Mouse (Mus musculus) lung, postnatal 10 days (tissue): ENCODE measurements at regions not wholly inside any gene's neighbourhood (a gene's known extent, or its start where the extent isn't known, plus 50 kb on each side); places are given as distances from the start of the nearest gene placed in this dataset.

Source experiments
- DNase-seq: peaks from one replicate; pipeline ENCODE4 v3.0.0; 2021

DNA sequence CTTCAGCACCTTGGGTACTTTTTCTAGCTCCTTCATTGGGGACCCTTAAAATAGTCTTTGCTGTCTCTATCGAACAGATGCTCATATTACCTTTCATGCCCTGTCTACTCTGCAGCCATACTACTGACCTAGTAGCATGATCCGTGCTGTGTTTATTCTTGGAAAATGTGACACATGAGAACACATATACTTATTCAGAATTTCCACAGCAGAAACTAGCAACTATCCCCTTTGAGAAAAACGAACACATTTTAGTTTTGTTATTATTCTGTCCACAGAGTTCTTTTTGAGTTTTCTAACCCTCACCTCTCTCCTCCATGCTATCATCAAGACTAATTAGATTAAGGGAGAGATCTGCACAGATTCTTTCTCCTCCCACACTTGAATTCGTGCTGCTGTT is 341.6 kb upstream of the Actbl2 start:
- DNase-seq: no peak

DNA sequence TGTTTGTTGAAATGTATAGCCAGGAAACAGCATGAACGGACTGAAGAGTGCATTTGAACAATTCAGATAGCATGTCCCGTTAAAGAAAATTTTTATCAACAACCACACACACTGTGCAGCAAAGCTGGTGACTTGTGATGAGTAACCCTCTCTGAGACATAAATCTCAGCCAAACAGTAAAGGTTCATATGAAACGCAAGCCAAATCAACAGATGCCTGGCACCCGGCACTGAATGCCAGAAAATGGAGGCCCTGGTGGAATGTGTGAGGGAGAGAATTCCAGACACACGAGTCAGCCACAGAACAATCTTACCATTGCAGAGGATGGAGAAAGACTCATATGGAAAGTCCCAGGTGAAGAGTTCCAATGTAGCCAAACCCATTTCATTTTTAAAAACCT is 341.1 kb upstream of the Actbl2 start:
- peak; percentile 5 for DNase-seq

DNA sequence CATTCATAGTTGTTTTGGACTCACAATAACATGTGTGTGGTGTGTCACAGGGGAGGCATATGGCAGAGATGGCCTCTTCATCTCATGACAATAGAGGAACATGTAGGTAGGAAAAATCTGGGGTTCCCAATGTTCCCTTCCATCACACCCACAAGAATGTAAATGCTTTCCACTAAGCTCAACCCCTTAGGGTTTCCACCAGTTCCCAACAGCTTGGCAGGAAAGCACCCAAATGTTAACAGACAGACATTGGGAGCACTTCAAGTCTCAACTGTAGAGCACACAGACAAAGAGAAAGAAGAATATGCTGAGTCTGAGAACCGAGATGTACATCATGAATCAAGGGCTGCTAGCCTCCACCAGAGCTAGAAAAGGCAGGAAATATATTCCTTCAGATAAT is 339.7 kb upstream of the Actbl2 start:
- DNase-seq: no peak

DNA sequence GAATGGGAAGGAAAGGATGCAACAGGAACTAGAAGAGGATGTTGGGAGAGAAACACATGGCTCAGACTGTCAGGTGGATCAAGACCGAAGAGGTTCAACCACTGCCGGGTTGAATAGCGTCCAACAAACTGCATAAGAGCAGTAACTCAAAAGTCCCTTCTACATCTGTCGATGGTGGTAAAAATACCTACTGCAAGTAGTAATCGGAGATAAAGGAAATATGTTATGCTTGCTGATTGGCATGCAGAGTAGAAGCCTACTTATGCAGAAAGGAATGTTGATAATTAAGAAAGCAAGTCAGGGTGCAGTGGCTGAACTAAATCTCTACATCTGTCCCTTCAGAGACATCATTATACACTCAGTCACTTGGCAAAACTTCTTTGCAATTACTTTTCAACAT is 330.9 kb upstream of the Actbl2 start:
- no peak for DNase-seq

DNA sequence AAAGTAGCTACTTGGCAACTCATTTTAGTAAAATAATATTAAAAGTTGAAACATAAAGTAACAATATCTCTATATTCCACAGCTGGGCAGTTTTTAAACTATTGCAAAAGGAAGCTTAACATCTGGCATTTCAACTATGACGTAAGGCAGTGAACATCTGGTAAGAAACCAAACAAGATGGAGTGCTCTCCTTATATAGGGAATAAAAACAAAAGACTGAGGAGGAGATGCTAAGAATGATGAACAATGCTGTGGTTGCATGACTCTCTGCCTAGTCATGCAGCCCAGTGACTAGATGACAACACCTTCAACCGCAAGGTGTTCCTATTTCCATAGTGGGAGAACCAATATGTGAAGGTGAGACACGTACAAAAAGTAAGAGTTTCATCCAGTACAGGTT is 329.9 kb upstream of the Actbl2 start:
- DNase-seq: no peak

DNA sequence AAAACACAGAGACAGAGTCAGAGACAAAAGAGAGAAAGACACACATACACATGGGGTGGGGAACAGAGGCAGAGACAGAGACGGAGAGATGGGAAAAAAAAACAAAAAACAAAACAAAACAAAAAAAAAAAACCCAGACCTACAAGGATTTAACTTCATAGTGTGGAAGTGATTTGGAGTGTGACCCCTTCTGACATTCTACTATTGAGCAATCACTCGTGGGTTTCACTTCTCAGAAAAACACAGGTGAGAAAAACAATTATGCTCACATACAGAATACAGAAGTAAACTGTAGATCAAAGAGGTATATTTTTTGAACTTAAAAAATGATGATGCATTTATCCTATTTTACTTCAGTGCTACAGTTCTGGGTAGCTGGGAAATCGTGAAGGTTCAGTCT is 326.7 kb upstream of the Actbl2 start:
- no peak for DNase-seq

DNA sequence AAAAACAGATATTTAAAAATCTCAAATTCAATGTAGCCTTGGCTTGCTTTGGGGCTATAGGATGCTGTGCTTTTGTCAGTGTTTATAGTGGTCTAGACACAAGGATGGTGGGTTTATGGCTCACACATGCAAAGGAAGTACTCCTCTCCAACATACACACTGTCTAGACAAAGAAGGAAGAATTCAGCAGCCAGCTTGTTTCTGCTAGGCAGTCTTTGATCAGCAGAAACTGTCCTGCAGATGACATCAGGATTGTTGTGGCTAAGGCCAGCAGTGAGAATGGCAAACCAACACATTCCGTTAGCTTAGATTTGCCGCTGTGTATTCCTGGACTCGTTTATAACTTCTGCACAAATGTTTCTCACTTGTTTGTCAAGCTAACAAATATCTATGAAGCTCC is 325.9 kb upstream of the Actbl2 start:
- DNase-seq: peak; percentile 14

DNA sequence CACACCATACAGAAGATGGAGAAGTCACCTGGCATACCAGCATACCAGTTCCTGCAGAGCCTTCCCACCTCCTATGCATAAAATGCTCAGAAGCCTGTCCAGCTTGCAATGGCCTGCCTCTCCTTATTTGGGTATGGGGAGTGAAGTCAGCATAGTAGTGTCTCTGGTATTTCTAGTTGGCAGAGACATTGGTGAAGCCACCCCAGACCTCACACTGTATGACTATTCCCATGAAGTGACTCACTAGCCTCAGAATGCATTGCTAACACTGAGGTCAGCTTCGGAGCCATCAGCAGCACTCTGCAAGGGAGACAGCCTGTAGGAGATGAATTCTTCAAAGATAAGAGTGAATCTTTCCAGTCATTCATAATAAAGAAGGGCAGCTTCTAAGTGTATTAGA is 325.2 kb upstream of the Actbl2 start:
- peak; percentile 62 for DNase-seq

DNA sequence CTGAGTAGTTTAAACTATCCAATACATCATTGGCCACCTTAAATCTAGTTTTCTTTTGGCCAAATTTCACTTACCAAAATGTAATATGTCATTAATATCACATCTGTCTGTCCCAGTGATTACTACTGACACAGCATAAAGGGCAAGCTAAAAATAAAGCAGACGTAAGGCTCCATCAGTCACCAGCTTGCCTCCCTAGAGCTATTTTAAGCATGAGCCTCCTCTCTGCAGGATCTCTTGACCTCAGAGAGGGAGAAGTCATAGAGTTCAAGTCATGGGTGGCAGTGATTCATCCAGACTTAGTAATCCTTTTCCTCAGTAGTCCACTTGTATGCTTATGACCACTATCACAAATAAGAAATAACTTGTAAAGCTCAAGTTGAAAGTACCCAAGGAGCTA is 313.2 kb upstream of the Actbl2 start:
- DNase-seq: no peak

DNA sequence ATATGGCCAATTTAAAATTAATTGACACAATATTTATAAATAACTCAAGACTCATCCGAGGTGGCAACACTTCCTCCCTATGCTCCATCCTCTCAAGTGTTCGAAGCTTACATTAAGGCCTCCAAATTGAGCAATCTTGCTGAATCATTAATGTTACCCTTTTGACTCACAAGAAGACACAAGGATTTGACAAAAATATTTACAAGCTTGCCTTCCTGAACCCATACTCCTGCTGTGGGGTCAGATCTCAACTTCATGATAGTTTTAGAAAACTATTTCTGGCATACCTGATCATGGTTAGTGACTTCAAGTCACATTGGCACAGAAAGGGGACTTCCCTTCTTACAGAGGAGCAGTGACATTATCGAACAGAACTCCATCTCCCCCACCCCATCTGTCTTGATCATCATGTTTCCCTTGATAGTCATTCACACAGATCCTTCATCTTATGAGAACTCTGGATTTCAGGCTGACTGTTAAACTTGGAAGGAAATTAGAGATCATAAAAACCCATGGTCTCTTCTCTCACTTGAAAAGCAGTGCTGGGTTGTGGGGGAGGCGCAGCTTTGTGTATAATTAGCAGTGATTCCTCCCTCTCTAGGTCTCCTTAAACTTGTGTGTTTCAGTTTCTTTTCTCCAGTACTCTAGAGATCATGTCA is 311.7 kb upstream of the Actbl2 start:
- DNase-seq: no peak

DNA sequence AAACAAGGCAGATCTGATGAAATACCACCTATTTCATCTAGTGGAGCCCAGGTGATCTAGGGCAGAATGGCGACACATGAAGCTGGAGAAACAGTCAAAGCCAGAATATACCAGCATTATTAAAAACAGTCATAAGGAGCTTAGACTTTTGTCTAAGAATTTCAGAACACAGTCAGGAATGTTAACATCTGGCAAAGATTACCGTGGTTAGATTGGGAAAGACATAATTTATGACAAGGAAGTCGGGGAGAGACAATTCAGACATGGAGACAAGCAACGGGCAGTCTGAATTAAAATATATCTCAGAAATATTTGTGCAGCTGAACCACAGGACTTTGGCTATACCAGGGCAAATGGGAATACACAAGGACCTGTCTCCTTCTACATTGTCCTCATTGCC is 310.8 kb upstream of the Actbl2 start:
- no peak for DNase-seq

DNA sequence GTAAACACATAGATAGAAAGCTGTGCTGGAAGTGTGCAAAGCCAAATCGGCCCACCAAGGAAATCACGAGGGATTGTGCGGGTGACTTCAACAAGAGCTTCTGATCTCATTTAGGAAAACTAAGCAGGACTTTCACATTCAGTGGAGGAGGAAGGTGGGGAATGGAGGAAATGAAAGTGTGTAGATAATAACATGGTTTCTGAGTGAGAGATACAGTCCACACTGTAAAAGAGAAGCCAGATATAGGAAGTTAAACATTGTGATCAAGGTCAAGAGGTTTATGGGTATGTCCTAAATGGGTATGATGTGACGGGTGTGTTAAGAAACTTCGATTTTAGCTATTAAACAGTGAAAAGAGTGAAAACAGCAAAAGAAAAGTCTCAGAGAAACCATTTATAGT is 310.1 kb upstream of the Actbl2 start:
- no peak for DNase-seq

DNA sequence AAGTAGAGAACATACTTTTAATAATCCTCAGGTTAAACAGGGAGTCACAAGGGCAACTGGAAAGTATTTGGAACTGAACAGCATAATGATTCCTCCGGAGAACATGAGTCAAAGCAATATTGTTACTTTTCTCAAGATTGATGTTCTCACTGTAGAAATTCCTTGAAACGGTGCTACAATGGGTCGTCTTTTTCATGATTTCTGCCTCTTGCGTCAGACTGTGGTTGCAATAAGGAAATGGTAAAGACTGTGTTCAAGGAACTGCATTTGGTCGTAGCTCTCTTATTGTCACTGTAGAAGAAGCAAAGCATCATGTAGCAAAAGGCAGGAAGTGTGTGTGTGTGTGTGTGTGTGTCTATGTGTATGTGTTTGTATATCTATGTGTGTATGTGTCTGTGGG is 294.6 kb upstream of the Actbl2 start:
- DNase-seq: no peak

DNA sequence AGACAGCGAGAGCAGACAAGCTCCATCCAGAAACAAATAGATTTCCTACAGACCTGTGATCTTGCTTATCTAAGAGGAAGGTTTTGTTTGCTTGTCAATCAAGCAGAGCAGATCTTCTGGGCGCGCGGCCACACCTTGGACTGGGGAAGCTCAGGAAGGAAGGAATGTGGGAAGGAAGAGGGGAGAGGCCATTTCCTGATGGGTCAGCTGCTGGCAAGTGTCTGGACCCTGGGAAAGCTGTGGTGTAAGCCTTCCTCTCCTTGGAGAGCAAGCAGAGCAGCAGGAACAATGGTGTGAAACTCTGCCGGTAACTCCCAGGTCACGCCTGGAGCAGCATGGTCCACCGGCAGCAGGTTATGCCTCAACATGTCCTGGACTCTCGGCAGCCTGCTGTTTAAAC is 287.7 kb upstream of the Actbl2 start:
- DNase-seq: peak; percentile 73

DNA sequence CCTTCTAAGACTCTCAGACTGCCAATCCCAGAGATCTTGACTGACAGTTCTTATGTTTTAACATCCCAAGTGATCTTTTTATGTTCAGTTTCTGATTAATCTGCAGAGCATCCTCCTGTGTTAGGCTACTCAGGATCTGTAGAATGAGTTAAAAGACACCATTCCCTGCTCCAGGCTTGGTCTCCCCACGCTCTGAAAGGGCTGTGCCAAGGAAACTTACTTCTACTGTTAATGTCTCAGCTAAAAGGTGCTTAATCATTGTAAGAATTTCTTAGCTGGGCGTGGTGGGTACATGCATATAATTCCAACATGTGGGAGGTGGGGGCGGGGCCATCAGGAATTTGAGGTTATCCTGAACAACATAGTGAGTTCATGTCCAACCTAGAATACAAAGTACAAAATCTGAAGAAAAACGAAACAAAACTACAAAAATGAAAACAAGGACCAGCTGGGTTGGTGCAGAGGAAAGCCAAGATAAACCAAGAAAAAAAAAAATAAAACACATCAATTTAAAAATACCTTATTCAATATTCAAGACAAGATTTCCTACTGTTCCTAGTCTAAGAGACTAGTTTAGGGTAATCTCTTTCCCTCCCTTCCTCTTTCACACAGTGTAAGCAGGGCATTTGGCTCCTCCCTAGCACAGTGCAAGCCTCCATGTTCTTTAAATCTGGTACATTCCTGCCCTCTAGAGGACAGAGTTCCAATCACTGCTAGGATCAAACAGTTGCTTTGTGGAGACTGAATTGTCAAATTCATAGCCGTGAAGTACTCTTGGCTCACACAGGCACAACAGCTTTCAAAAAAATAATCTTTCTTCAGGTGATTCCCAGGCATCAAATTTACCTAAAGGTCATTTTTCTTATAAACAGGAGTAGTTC is 286.9 kb upstream of the Actbl2 start:
- peak; percentile 89 for DNase-seq

DNA sequence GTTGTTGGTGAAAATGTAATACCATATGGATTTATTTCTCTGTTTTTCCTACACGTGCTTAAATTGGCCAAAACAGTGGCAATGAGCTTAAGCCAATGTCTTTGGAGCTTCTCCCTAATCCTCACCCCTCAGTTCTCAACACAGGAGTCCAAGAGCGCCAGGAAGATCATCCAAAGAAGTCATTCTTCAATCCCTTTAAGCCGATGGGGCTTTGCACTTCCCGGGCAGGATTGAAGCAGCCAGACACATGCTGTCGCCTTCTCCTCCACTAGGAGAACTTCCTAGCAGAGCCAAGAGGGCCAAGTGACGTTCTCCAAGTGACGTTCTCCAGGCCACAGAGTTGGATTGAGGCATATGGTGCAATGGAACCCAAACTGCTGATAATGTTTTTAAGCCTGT is 286.3 kb upstream of the Actbl2 start:
- DNase-seq: peak; percentile 53

DNA sequence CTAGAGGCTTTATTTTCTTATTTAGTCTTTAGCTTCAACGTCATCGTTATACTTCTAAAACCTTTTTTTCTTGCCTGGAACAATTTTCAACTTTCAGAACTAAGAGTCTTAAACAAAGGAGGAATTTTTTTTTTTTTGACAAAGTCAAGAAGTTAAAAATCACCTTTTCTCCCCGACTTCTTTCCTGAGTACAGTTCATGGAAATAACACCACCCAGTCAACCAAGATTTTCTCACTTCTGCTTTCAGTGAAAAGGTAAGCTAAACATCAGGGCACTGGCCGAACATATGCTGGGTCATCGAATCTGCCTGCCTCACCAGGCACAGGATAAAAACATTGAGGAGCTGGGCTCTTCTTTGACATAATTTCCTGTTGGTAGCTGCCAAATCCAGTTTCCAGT is 277.4 kb upstream of the Actbl2 start:
- no peak for DNase-seq

DNA sequence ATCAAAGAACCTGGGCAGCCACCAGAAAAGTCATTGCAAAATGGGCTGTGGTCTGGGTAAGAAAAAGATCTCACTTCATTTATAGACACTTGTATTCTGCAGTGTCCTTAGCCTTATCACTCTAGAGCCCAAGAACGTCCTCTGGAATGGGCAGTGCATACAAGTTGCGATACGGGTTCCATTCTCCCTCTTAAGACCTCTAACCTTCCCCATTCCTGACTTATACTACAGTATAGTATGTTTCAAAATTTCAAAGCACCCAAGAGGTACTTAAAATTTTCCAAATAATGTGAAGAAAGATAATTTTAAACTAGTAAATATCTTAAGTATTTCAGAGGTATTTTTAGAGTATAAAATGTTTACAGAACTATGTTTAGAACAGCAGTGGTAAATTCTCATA is 276.8 kb upstream of the Actbl2 start:
- no peak for DNase-seq

DNA sequence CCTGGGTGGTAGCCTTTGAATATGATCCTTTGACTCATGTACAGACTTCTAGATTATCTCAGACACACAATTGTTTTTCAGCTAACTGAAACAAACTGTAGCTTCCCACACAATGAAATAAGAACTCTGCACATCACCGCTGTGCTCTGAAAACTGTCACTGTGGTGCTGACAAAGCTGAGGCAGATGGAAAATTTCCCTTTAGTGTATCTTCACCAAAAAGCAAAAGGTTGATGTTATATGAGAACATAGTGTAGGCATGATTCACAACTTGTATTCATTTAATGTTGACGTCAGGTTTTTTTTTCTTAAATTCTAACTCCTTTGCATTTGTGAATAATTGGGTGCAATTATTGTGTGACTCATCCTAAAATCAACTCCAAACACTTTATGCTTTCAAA is 264.1 kb upstream of the Actbl2 start:
- DNase-seq: no peak

DNA sequence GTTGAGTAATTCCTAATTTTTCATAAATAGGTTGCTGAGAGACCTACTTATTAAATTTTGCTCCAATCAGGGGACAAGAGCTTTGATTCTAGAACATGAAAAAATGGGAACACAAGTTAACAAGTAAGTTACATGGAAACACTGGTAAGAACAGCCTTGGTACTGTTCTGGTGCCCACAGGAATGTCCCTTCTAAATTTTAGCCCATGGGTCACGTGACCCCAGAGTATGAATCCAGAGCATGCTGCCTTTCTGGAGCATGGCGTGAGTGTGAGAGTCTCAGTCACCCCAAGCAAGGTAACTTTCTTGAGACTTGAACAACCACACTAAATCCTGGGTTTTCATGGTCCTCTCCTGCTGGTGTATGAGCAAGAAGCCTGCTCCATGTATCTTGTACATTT is 263.7 kb upstream of the Actbl2 start:
- DNase-seq: no peak

DNA sequence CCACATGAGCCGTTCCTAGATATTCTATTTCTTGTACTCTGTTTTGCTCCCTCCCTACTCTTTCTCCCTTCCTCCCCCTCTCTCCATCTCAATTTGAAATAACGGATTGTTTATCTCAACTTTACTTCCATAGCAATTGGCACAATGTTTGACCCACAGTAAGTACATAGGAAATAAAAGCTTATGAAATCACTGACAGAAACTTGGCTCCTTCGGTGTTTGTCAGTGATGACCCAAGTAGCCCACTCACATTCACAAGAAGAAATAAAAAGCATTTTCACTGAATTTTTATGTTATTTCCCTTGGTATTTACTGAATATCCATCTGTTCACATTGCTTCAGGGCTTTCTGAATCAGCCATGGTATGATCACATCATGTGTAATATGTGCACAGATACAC is 260.2 kb upstream of the Actbl2 start:
- peak; percentile 4 for DNase-seq

DNA sequence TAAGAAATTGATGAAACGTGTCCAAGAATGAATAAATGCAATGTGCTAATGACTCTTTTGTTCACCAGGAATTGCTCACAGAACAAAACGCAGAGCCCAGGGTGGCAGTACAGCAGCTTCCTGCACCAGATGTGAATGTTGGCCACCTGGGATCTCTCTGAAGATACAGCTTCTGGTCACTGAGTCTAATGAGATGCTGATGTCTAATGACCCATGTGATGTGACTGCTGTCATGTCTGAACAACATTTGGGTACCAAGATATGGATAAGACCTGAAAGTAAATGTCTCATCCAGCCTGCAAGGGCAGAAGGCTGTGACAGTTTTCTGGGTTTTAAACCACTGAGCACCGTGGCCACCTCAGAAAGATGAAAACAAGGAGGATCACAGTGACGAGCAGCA is 252.1 kb upstream of the Actbl2 start:
- no peak for DNase-seq

DNA sequence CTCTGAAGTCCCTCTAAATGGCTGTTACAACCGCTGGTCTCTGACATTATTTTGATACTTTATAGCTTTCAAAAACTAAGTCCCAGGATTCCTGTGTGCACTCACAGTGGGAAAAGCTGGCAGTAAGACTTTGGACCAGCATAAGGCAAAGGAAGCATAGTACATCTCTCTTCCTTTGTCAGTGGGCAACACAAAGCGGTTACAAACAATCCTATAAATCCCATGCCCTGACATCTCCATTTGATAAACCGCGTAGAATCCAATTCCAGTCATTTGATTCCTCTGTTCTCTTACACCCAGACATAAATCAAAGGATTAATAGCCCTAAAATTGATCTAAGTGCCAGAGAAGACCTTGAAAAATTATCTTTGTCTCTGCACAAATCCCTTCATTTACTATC is 240.7 kb upstream of the Actbl2 start:
- DNase-seq: no peak

DNA sequence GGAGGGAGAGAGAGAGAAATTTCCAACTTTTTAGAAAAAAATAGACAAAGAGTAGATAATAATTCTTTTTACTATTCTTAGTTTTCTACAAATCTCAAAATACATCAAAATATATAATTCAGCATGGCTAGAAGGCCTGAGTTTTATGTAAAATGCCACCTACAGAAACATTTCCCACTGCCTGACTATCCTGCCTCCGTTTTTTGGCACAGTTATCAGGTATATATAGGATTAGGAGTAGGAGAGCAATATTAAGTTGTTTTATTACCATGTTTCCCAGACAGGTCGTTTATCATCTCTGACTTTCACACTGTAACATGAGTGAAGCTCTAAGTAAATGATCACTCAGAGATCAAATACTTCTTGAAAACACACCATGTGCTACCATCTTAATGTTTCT is 224.7 kb upstream of the Actbl2 start:
- DNase-seq: no peak

DNA sequence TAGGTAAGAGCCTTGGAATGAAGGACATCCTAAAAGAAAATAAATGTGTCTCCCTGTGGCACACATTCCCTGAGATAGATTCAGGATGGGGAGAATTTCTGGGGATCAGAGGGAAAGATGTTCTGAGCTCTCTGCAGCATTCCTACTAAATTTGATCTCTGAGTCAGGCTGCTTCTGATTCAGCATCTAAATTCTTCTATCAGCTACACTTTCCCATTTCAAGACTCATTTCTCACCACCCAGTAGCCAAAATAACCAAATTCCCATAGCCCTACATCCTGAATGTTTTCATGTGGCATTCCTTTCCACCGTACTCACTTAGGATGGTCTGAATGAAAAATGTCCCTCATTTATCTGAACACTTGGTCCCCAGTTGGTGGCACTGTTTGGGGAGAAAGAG is 223.2 kb upstream of the Actbl2 start:
- DNase-seq: no peak
